Mouse (Mus musculus): Measurements from ENCODE around the gene Mtus2. TPM values are rescaled to one million over a fixed set of nuclear protein-coding genes. Genes with fewer than 3 reads are reported as not detected.

Gene Mtus2
- 10.5 and 11.0 TPM in 2 replicates for polyA plus RNA-seq (2016; fragmentation: Nextera tagmentation; extraction: Ambion mirVana)

GRCm38 (mm10) chr5:147956821-147957564 lies at the start of gene Mtus2:
Gene Mtus2, plus strand, starts transcription at chr5:147957320.
- peak within 1 kb of the TSS; percentile 32 for H3K9ac ChIP-seq
- H3K4me1 ChIP-seq = peaks cover 8% of the 10 kb centered on the region; the same call in 1 of the 2 replicates
- peak; percentile 74 for ATAC-seq (ENCODE audit: insufficient number of reproducible peaks, insufficient read depth, low FRiP score, low TSS enrichment)
- WGBS = under 1% methylated on average over 55 of the region's 55 CpGs
- H3K36me3 ChIP-seq = no peaks in the 10 kb centered on the region
- peak within 1 kb of the TSS; percentile 95 for H3K4me2 ChIP-seq (replicated peaks)
- H3K9me3 ChIP-seq = no peaks in the 10 kb centered on the region
- no peak within 1 kb of the TSS for H3K27ac ChIP-seq
- peaks cover 33% of the 10 kb centered on the region for H3K27me3 ChIP-seq
- peak within 1 kb of the TSS; percentile 52 for H3K4me3 ChIP-seq

- no peaks in the 10 kb centered on the region for H3K36me3 ChIP-seq
- H3K27me3 ChIP-seq = no peaks in the 10 kb centered on the region
- H3K9me3 ChIP-seq = 0 out of 2 replicates have a peak, but pooled peaks cover 2% of the 10 kb centered on the region
- H3K4me1 ChIP-seq = no peaks in the 10 kb centered on the region
- no peak for ATAC-seq (ENCODE audit: insufficient number of reproducible peaks, insufficient read depth, low FRiP score, low TSS enrichment)
- H3K4me2 ChIP-seq (replicated peaks) = no peak overlapping the region
- no peak overlapping the region for H3K4me3 ChIP-seq
- H3K27ac ChIP-seq = no peak overlapping the region
- no peak overlapping the region for H3K9ac ChIP-seq
- WGBS = 86% methylated on average over 8 of the region's 8 CpGs
Measured at GRCm38 (mm10) chr5:147907851-147908250, 49.3 kb upstream of the Mtus2 start.

- Histone ChIP-seq H3K27me3 (no peaks in the 10 kb centered on the region), H3K9ac (no peak overlapping the region), H3K27ac (no peak overlapping the region), H3K9me3 (0 out of 2 replicates have a peak, but pooled peaks cover 1% of the 10 kb centered on the region), H3K4me1 (peaks cover 4% of the 10 kb centered on the region; the same call in 1 of the 2 replicates), H3K36me3 (no peaks in the 10 kb centered on the region), H3K4me3 (no peak overlapping the region), H3K4me2 (replicated peaks) (no peak overlapping the region)
- 83% methylated on average over 12 of the region's 12 CpGs for WGBS
- ATAC-seq (ENCODE audit: insufficient number of reproducible peaks, insufficient read depth, low FRiP score, low TSS enrichment) = no peak
Measured at GRCm38 (mm10) chr5:147910807-147911509, 46.2 kb upstream of the Mtus2 start.

- Histone ChIP-seq H3K4me2 (replicated peaks) (no peak overlapping the region), H3K4me3 (no peak overlapping the region), H3K36me3 (no peaks in the 10 kb centered on the region), H3K9ac (no peak overlapping the region), H3K27ac (no peak overlapping the region), H3K4me1 (peaks cover 4% of the 10 kb centered on the region; the same call in 1 of the 2 replicates), H3K9me3 (no peaks in the 10 kb centered on the region), H3K27me3 (no peaks in the 10 kb centered on the region)
- 83% methylated on average over 5 of the region's 5 CpGs for WGBS
- ATAC-seq (ENCODE audit: insufficient number of reproducible peaks, insufficient read depth, low FRiP score, low TSS enrichment) = no peak
Measured at GRCm38 (mm10) chr5:147911744-147912143, 45.4 kb upstream of the Mtus2 start.

GRCm38 (mm10) chr5:147913241-147913842 lies 43.8 kb upstream of the Mtus2 start:
- Histone ChIP-seq H3K9me3 (no peaks in the 10 kb centered on the region), H3K9ac (no peak overlapping the region), H3K4me2 (replicated peaks) (no peak overlapping the region), H3K27me3 (no peaks in the 10 kb centered on the region), H3K4me3 (no peak overlapping the region), H3K4me1 (peaks cover 4% of the 10 kb centered on the region; the same call in 1 of the 2 replicates), H3K27ac (no peak overlapping the region), H3K36me3 (no peaks in the 10 kb centered on the region)
- 30% methylated on average over 14 of the region's 14 CpGs for WGBS
- 0 out of 2 replicates have a peak, but pooled peaks have one; percentile 6 for ATAC-seq (ENCODE audit: insufficient number of reproducible peaks, insufficient read depth, low FRiP score, low TSS enrichment)

- H3K4me3 ChIP-seq = no peak overlapping the region
- H3K9ac ChIP-seq = no peak overlapping the region
- no peak overlapping the region for H3K4me2 ChIP-seq (replicated peaks)
- peaks cover 4% of the 10 kb centered on the region; the same call in 1 of the 2 replicates for H3K4me1 ChIP-seq
- H3K27ac ChIP-seq = no peak overlapping the region
- no peaks in the 10 kb centered on the region for H3K9me3 ChIP-seq
- ATAC-seq (ENCODE audit: insufficient number of reproducible peaks, insufficient read depth, low FRiP score, low TSS enrichment) = no peak
- no peaks in the 10 kb centered on the region for H3K36me3 ChIP-seq
- WGBS = 52% methylated on average over 6 of the region's 6 CpGs
- H3K27me3 ChIP-seq = no peaks in the 10 kb centered on the region
Measured at GRCm38 (mm10) chr5:147915038-147915566, 42.0 kb upstream of the Mtus2 start.

- Histone ChIP-seq H3K27me3 (no peaks in the 10 kb centered on the region), H3K27ac (no peak overlapping the region), H3K9me3 (no peaks in the 10 kb centered on the region), H3K4me2 (replicated peaks) (no peak overlapping the region), H3K4me1 (peaks cover 4% of the 10 kb centered on the region; the same call in 1 of the 2 replicates), H3K9ac (no peak overlapping the region), H3K4me3 (no peak overlapping the region), H3K36me3 (no peaks in the 10 kb centered on the region)
- no peak for ATAC-seq (ENCODE audit: insufficient number of reproducible peaks, insufficient read depth, low FRiP score, low TSS enrichment)
- 86% methylated on average over 9 of the region's 9 CpGs for WGBS
Measured at GRCm38 (mm10) chr5:147916171-147916570, 40.9 kb upstream of the Mtus2 start.

- H3K4me3 ChIP-seq = no peak overlapping the region
- no peaks in the 10 kb centered on the region for H3K36me3 ChIP-seq
- no peaks in the 10 kb centered on the region for H3K9me3 ChIP-seq
- 70% methylated on average over 17 of the region's 17 CpGs for WGBS
- no peaks in the 10 kb centered on the region for H3K27me3 ChIP-seq
- no peak for ATAC-seq (ENCODE audit: insufficient number of reproducible peaks, insufficient read depth, low FRiP score, low TSS enrichment)
- H3K9ac ChIP-seq = no peak overlapping the region
- no peak overlapping the region for H3K27ac ChIP-seq
- no peak overlapping the region for H3K4me2 ChIP-seq (replicated peaks)
- H3K4me1 ChIP-seq = peaks cover 3% of the 10 kb centered on the region; the same call in 1 of the 2 replicates
Measured at GRCm38 (mm10) chr5:147918044-147918846, 38.9 kb upstream of the Mtus2 start.

GRCm38 (mm10) chr5:147924621-147925020 lies 32.5 kb upstream of the Mtus2 start:
- no peaks in the 10 kb centered on the region for H3K4me1 ChIP-seq
- no peak overlapping the region for H3K4me2 ChIP-seq (replicated peaks)
- no peak overlapping the region for H3K4me3 ChIP-seq
- H3K9ac ChIP-seq = no peak overlapping the region
- no peaks in the 10 kb centered on the region for H3K9me3 ChIP-seq
- H3K36me3 ChIP-seq = no peaks in the 10 kb centered on the region
- H3K27me3 ChIP-seq = no peaks in the 10 kb centered on the region
- H3K27ac ChIP-seq = no peak overlapping the region
- ATAC-seq (ENCODE audit: insufficient number of reproducible peaks, insufficient read depth, low FRiP score, low TSS enrichment) = no peak
- WGBS = 80% methylated on average over 5 of the region's 5 CpGs

GRCm38 (mm10) chr5:147925935-147926604 lies 31.1 kb upstream of the Mtus2 start:
- H3K4me1 ChIP-seq = no peaks in the 10 kb centered on the region
- no peak for ATAC-seq (ENCODE audit: insufficient number of reproducible peaks, insufficient read depth, low FRiP score, low TSS enrichment)
- no peaks in the 10 kb centered on the region for H3K36me3 ChIP-seq
- no peak overlapping the region for H3K4me2 ChIP-seq (replicated peaks)
- H3K9me3 ChIP-seq = no peaks in the 10 kb centered on the region
- 68% methylated on average over 15 of the region's 15 CpGs for WGBS
- no peaks in the 10 kb centered on the region for H3K27me3 ChIP-seq
- H3K4me3 ChIP-seq = no peak overlapping the region
- no peak overlapping the region for H3K27ac ChIP-seq
- no peak overlapping the region for H3K9ac ChIP-seq

All from embryonic facial prominence, embryonic 12.5 days (tissue).